Mouse (Mus musculus) small intestine, adult 2 months (tissue): ENCODE measurements around the gene Mrpl50.

Experiments
- CTCF ChIP-seq: fragments of 200-500 bp; IDR thresholded peaks from 2 replicates; pipeline ENCODE4 v1.5.1; 2012; ENCODE audit warnings: low read depth, mild to moderate bottlenecking, control low read depth, inconsistent platforms, low read length, moderate library complexity, mixed read lengths; ENCODE audit not compliant: insufficient replicate concordance, insufficient read length; ENCODE audit errors: extremely low read depth
- POLR2A ChIP-seq: fragments of 200-500 bp; IDR thresholded peaks from 2 replicates; pipeline ENCODE4 v1.6.1; 2012; ENCODE audit warnings: low read depth, mild to moderate bottlenecking, control low read depth, inconsistent platforms, low read length, moderate library complexity

GRCm38 (mm10) chr4:49469435-49470151 lies 51.3 kb downstream of the Mrpl50 start:
- TF ChIP-seq POLR2A, result no peak
- TF ChIP-seq CTCF, result no peak
